Mouse (Mus musculus) T-cell, adult 2 months (primary cell): ENCODE results near the gene Eml2.
"Not testable (repeated sequence)": the region's sequence is repeated elsewhere in the genome, so short reads cannot be mapped to it uniquely, and the experiment has no call there.

ENCODE experiments used
- DNase-seq: peaks from one replicate; pipeline ENCODE4 v3.0.0; 2022; ENCODE audit warnings: low spot score

The Eml2 gene

GRCm38 (mm10) chr7:19175708-19176515, at the start of gene Eml2:
Gene Eml2 (plus strand): TSS chr7:19176421.
- DNase-seq = no peak

- DNase-seq = no peak
Measured at GRCm38 (mm10) chr7:19127744-19128143, 48.5 kb upstream of the Eml2 start.

- DNase-seq = no peak
Measured at GRCm38 (mm10) chr7:19129396-19129795, 46.8 kb upstream of the Eml2 start.

- no peak for DNase-seq
Measured at GRCm38 (mm10) chr7:19130657-19131056, 45.6 kb upstream of the Eml2 start.

GRCm38 (mm10) chr7:19131324-19131848, 44.8 kb upstream of the Eml2 start:
- peak; percentile 95 for DNase-seq

GRCm38 (mm10) chr7:19136168-19136567, 40.1 kb upstream of the Eml2 start:
- no peak for DNase-seq

GRCm38 (mm10) chr7:19136673-19137334, 39.4 kb upstream of the Eml2 start:
- no peak for DNase-seq

GRCm38 (mm10) chr7:19137380-19137779, 38.8 kb upstream of the Eml2 start:
- peak; percentile 65 for DNase-seq

- DNase-seq = no peak
Measured at GRCm38 (mm10) chr7:19146793-19147192, 29.4 kb upstream of the Eml2 start.

- no peak for DNase-seq
Measured at GRCm38 (mm10) chr7:19147497-19148045, 28.6 kb upstream of the Eml2 start.

- no peak for DNase-seq
Measured at GRCm38 (mm10) chr7:19148180-19148874, 27.9 kb upstream of the Eml2 start.

- DNase-seq = peak; percentile 99
Measured at GRCm38 (mm10) chr7:19148875-19149541, 27.2 kb upstream of the Eml2 start, which contains the start of gene Qpctl. Gene Qpctl (minus strand): TSS chr7:19149291.

- DNase-seq = peak; percentile 91
Measured at GRCm38 (mm10) chr7:19149626-19150025, 26.6 kb upstream of the Eml2 start, which contains the start of gene Snrpd2. Gene Snrpd2 (plus strand): TSS chr7:19149722.

- not testable (repeated sequence) for DNase-seq
Measured at GRCm38 (mm10) chr7:19151121-19151520, 25.1 kb upstream of the Eml2 start.

GRCm38 (mm10) chr7:19154796-19155195, 21.4 kb upstream of the Eml2 start:
- DNase-seq = no peak

GRCm38 (mm10) chr7:19155825-19156475, 20.3 kb upstream of the Eml2 start:
- no peak for DNase-seq

GRCm38 (mm10) chr7:19157160-19157800, 18.9 kb upstream of the Eml2 start:
- DNase-seq = peak; percentile 94

- DNase-seq = no peak
Measured at GRCm38 (mm10) chr7:19158601-19159000, 17.6 kb upstream of the Eml2 start.

- DNase-seq = no peak
Measured at GRCm38 (mm10) chr7:19159411-19159810, 16.8 kb upstream of the Eml2 start.

GRCm38 (mm10) chr7:19160115-19160514, 16.1 kb upstream of the Eml2 start:
- no peak for DNase-seq
